Comparison of ENCODE assay signal across 13 mouse cellular contexts in the genomic region with DNA sequence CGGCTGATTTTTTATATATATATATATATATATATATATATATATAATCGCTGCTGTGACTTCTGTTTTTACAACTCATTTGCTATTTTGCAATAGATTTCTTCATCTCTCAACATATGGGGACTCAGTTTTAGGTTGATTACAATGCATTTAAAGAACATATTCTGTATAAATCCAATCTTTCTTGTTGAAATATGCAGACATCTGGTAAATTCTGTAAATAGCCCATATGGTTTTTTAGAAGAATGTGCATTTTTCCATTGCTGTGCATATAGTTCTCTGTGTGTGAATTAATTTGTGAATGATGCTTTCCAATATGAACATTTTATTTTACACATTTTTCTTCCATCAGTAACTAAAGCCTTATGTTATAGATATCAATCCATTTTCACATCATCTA.
"Had no signal": no experiment of that assay in that cellular context is flagged by ENCODE, and none has a peak within 500 bp of the region (broad histone marks: within the 10 kb centered on the region; RNA-seq: fewer than 3 reads in every experiment).

No protein-coding gene starts in this region.

- H3K9ac ChIP-seq: kidney, embryonic 15.5 days; liver, embryonic 13.5 days had no signal

- H3K4me2 ChIP-seq: kidney, embryonic 15.5 days; liver, embryonic 13.5 days; midbrain, embryonic 11.5 days had no signal

- H3K27ac ChIP-seq: kidney, embryonic 15.5 days; left cerebral cortex, adult 2 months; liver, embryonic 13.5 days had no signal

- H3K4me3 ChIP-seq: kidney, embryonic 15.5 days; left cerebral cortex, adult 2 months; liver, embryonic 13.5 days had no signal

- H3K4me1 ChIP-seq: kidney, embryonic 15.5 days; liver, embryonic 13.5 days had no signal

- H3K27me3 ChIP-seq: kidney, embryonic 15.5 days; liver, embryonic 13.5 days had no signal

- H3K36me3 ChIP-seq: kidney, embryonic 15.5 days; liver, embryonic 13.5 days had no signal

- H3K9me3 ChIP-seq: kidney, embryonic 15.5 days; liver, embryonic 13.5 days had no signal

- DNase-seq: kidney, postnatal 10 days; kidney, postnatal 4 days; liver, embryonic 13.5 days; lung, adult 2 months; lung, postnatal 14 days; lung, postnatal 4 days; midbrain, embryonic 14.5 days; thymus, adult 2 months; thymus, postnatal 14 days; thymus, postnatal 4 days had no signal
